ENCODE assay signal across 8 mouse cellular contexts in the genomic region with DNA sequence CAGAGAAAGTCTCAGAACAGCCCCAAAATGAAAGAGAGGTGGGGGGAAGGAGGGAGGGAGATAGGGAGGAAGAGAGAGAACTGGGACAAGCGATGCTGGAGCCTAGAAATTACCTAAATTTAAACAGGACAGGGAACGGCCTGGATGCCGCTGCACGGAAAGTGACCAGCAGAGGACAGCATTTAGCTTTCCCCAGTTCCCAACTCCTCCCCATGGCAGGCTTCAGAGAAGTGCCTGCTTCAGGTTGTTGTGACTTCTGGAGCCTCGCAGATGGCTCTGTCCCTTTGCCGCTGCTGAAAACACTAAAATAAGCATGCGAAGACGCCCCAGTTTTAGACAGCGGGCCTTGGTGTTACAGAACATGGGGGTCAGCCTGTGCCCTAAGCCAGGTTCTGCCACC. TPM values are rescaled to one million over a fixed set of nuclear protein-coding genes. Genes with fewer than 3 reads are reported as not detected.
DNase-seq lines count a peak whose midpoint lies in the region; ATAC-seq and TF ChIP-seq lines count a peak whose summit lies in the region.

No protein-coding gene starts in this region.

- H3K27ac ChIP-seq in intestine, embryonic 16.5 days (ENCODE audit: low read length), result no peak overlapping the region
- no peak overlapping the region for H3K27ac ChIP-seq in limb, embryonic 10.5 days
- no peak overlapping the region for H3K27ac ChIP-seq in midbrain, embryonic 16.5 days (ENCODE audit: low read length)
- no peak overlapping the region for H3K27ac ChIP-seq in testis, adult 2 months (ENCODE audit: control insufficient read depth, insufficient read depth, low read depth, low read length)

- peak; percentile 83; the same call in 1 of the 2 replicates for TF ChIP-seq CTCF in testis, adult 2 months (IDR thresholded peaks at IDR 0.05; ENCODE audit: control insufficient read depth, insufficient read depth, insufficient replicate concordance, low read depth, low read length)

- H3K9me3 ChIP-seq in intestine, embryonic 16.5 days (ENCODE audit: control insufficient read depth, low read length), result no peaks in the 10 kb centered on the region
- H3K9me3 ChIP-seq in limb, embryonic 10.5 days (replicated peaks), result no peaks in the 10 kb centered on the region
- H3K9me3 ChIP-seq in midbrain, embryonic 16.5 days (replicated peaks; ENCODE audit: control insufficient read depth, low read length, poor library complexity, severe bottlenecking), result no peaks in the 10 kb centered on the region

- H3K36me3 ChIP-seq in intestine, embryonic 16.5 days (ENCODE audit: control insufficient read depth, insufficient read depth, low read length), result no peaks in the 10 kb centered on the region
- no peaks in the 10 kb centered on the region for H3K36me3 ChIP-seq in limb, embryonic 10.5 days
- no peaks in the 10 kb centered on the region for H3K36me3 ChIP-seq in midbrain, embryonic 16.5 days (ENCODE audit: control insufficient read depth, insufficient read depth, low read length)
- no peaks in the 10 kb centered on the region for H3K36me3 ChIP-seq in testis, adult 2 months (ENCODE audit: control insufficient read depth, insufficient read depth, low read length)

- DNase-seq in spleen, postnatal 4 days (ENCODE audit: low spot score in 2 of 2), result peak; percentile 28 to 68
- DNase-seq in spleen, adult 12 weeks (ENCODE audit: low spot score), result no peak
- DNase-seq in cerebellum, adult 9-11 months, result peak; percentile 66
- DNase-seq in frontal cortex, postnatal 36 days (ENCODE audit: low spot score in 2 of 2), result peak; percentile 60 to 70
- peak; percentile 73 for DNase-seq in limb, embryonic 10.5 days (ENCODE audit: low spot score)

- no peak overlapping the region for H3K4me3 ChIP-seq in intestine, embryonic 16.5 days (ENCODE audit: low read length)
- no peak overlapping the region for H3K4me3 ChIP-seq in limb, embryonic 10.5 days
- H3K4me3 ChIP-seq in midbrain, embryonic 16.5 days (ENCODE audit: low read depth, low read length), result no peak overlapping the region
- H3K4me3 ChIP-seq in testis, adult 2 months (ENCODE audit: control insufficient read depth, low read depth, low read length), result no peak overlapping the region

- H3K4me1 ChIP-seq in intestine, embryonic 16.5 days (ENCODE audit: control insufficient read depth, insufficient read depth, low read length), result 0 out of 2 replicates have a peak, but pooled peaks cover 4% of the 10 kb centered on the region
- peaks cover 5% of the 10 kb centered on the region for H3K4me1 ChIP-seq in limb, embryonic 10.5 days
- H3K4me1 ChIP-seq in midbrain, embryonic 16.5 days (ENCODE audit: control insufficient read depth, insufficient read depth, low read length), result no peaks in the 10 kb centered on the region
- H3K4me1 ChIP-seq in testis, adult 2 months (ENCODE audit: control insufficient read depth, insufficient read depth, low read length), result no peaks in the 10 kb centered on the region

- no peak overlapping the region for H3K9ac ChIP-seq in intestine, embryonic 16.5 days (ENCODE audit: low read depth, low read length)
- no peak overlapping the region for H3K9ac ChIP-seq in midbrain, embryonic 16.5 days (ENCODE audit: low read depth, low read length)

- H3K4me2 ChIP-seq in intestine, embryonic 16.5 days (ENCODE audit: low read depth, low read length), result no peak overlapping the region
- no peak overlapping the region for H3K4me2 ChIP-seq in midbrain, embryonic 16.5 days (ENCODE audit: low read length)

- H3K27me3 ChIP-seq in intestine, embryonic 16.5 days (replicated peaks; ENCODE audit: control insufficient read depth, insufficient read depth, low read length), result no peaks in the 10 kb centered on the region
- H3K27me3 ChIP-seq in limb, embryonic 10.5 days (ENCODE audit: low read depth, poor library complexity, severe bottlenecking), result no peaks in the 10 kb centered on the region
- no peaks in the 10 kb centered on the region for H3K27me3 ChIP-seq in midbrain, embryonic 16.5 days (ENCODE audit: control insufficient read depth, insufficient read depth, low read depth, low read length)
- no peaks in the 10 kb centered on the region for H3K27me3 ChIP-seq in testis, adult 2 months (ENCODE audit: control insufficient read depth, insufficient read depth, low read length)

- TF ChIP-seq POLR2A in testis, adult 2 months (IDR thresholded peaks at IDR 0.05; ENCODE audit: control insufficient read depth, low read depth, low read length), result no peak

- ATAC-seq in intestine, embryonic 16.5 days, result peak; percentile 85
- ATAC-seq in midbrain, embryonic 16.5 days, result 0 out of 2 replicates have a peak, but pooled peaks have one; percentile 67

- 9% methylated on average over 9 of the region's 9 CpGs for WGBS in intestine, embryonic 16.5 days
- 12% methylated on average over 9 of the region's 9 CpGs for WGBS in limb, embryonic 10.5 days
- 10% methylated on average over 9 of the region's 9 CpGs for WGBS in midbrain, embryonic 16.5 days

RNA-seq across cellular contexts. Expression of a gene that starts 25.5 kb away (rescaled TPM):
- 95.3 and 105 TPM in 2 replicates for polyA plus RNA-seq in intestine, embryonic 16.5 days (2015; fragmentation: Nextera tagmentation; extraction: Ambion mirVana)
- 3.7 and 6.4 TPM in 2 replicates for polyA plus RNA-seq in limb, embryonic 10.5 days (2016; fragmentation: Nextera tagmentation; extraction: Ambion mirVana)
- 1.8 and 2.4 TPM in 2 replicates for polyA plus RNA-seq in midbrain, embryonic 16.5 days (2015; fragmentation: Nextera tagmentation; extraction: Ambion mirVana)
- polyA plus RNA-seq in testis, adult 2 months (2012; rRNA removed), result 55.8 and 59.2 TPM in 2 replicates

RNA-seq across cellular contexts. Expression of a gene that starts 47.6 kb away (rescaled TPM):
- 9.1 and 10.0 TPM in 2 replicates for polyA plus RNA-seq in intestine, embryonic 16.5 days (2015; fragmentation: Nextera tagmentation; extraction: Ambion mirVana)
- polyA plus RNA-seq in limb, embryonic 10.5 days (2016; fragmentation: Nextera tagmentation; extraction: Ambion mirVana), result 9.9 and 17.0 TPM in 2 replicates
- 11.0 and 12.2 TPM in 2 replicates for polyA plus RNA-seq in midbrain, embryonic 16.5 days (2015; fragmentation: Nextera tagmentation; extraction: Ambion mirVana)
- polyA plus RNA-seq in testis, adult 2 months (2012; rRNA removed), result 2.7 TPM in 2 replicates
